Mouse (Mus musculus): ENCODE results near the gene Card14. TPM values are rescaled to one million over a fixed set of nuclear protein-coding genes. Genes with fewer than 3 reads are reported as not detected.

The Card14 gene
- polyA plus RNA-seq (2014; fragmentation: Nextera tagmentation; extraction: Ambion mirVana): 0.11 and 0.16 TPM in 2 replicates

DNA sequence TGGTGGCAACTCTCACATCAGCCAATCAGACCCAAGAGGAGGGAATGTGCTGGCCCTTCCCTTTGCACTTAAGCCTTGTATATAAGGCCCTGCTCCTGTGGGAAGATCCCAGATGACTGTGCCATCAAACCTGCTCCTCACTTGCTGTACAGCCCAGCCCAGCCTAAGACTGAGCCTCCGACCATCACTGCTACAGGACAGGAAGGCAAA is at the start of gene Card14:
Gene Card14 (plus strand): TSS at position 111 of the 210 bp plus-strand sequence.
- Histone ChIP-seq H3K27ac (replicated peaks; ENCODE audit: low read depth, low read length) (no peak within 1 kb of the TSS), H3K4me3 (replicated peaks; ENCODE audit: low read depth, low read length) (no peak within 1 kb of the TSS), H3K36me3 (ENCODE audit: control insufficient read depth, insufficient read depth, low read length) (no peaks in the 10 kb centered on the region), H3K9ac (replicated peaks; ENCODE audit: low read length) (no peak within 1 kb of the TSS), H3K4me2 (ENCODE audit: low read length) (no peak within 1 kb of the TSS), H3K4me1 (ENCODE audit: control insufficient read depth, insufficient read depth, low read length) (no peaks in the 10 kb centered on the region), H3K9me3 (ENCODE audit: control insufficient read depth, low read length) (no peaks in the 10 kb centered on the region), H3K27me3 (ENCODE audit: control insufficient read depth, insufficient read depth, low read length) (no peaks in the 10 kb centered on the region)
- DNase-seq (no peak), ATAC-seq (ENCODE audit: low FRiP score, low TSS enrichment) (no peak)
- WGBS: 61% methylated on average over 1 of the region's 1 CpGs

DNA sequence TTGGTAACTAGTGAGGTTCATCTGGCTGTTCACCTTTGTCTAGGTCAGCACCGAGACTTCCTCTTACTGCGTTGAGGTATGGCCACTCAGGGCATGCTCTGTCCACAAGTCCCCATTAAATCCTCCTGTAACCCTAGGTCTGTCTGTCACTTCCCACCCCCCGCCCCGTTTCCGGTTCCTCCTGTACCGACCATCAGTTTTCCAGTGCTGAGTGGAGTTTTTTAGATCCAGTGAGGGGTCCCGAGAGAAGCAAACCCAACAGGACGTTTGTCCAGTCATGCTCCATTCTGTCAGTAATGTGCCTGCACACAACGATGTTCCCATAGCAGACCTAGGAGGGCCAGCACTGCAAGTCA is 49.4 kb upstream of the Card14 start:
- no peak for ATAC-seq (ENCODE audit: low FRiP score, low TSS enrichment)
- H3K36me3 ChIP-seq (ENCODE audit: control insufficient read depth, insufficient read depth, low read length): peaks cover 4% of the 10 kb centered on the region; the same call in 1 of the 2 replicates

DNA sequence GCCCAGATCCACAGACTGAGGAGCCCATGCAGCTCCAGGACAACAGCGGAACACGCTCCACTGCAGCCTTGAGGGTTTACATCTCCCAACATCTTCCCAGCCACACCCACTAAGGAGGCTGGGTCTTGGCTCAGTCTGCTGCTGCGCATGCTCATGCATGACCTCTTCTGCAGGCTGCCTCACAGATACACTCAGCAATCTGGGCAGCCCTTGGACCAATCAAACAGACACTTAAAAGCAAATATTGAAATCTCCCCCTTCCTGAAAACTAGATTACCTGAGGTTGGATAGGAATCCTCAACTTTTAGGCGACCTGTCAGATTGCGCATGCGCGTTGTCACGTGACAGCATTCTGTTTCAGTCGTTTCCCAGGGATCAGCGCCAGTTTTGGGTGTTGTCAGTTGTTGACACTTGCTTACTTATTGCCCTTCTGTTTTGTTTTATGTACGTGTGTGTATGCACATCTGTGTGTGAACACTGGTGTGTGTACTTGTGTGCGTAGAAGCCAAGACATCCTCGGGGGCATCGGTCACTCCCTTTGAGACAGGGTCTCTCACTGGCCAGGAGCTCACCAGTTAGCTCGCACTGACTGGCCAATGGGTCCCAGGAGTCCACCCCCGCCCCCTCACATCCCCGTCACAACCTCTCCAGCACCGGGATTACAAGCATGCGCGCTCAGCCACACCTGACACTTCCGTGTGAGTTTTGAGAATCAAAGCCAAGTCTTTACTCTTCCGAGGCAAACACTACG is 48.8 kb upstream of the Card14 start:
- Histone ChIP-seq H3K4me1 (ENCODE audit: control insufficient read depth, insufficient read depth, low read length) (no peaks in the 10 kb centered on the region), H3K4me3 (replicated peaks; ENCODE audit: low read depth, low read length) (peak overlapping the region; percentile 18; the same call in 1 of the 2 replicates), H3K9me3 (ENCODE audit: control insufficient read depth, low read length) (no peaks in the 10 kb centered on the region), H3K27me3 (ENCODE audit: control insufficient read depth, insufficient read depth, low read length) (no peaks in the 10 kb centered on the region), H3K4me2 (ENCODE audit: low read length) (peak overlapping the region; percentile 48), H3K9ac (replicated peaks; ENCODE audit: low read length) (peak overlapping the region; percentile 9; the same call in 1 of the 2 replicates), H3K27ac (replicated peaks; ENCODE audit: low read depth, low read length) (0 out of 2 replicates have a peak overlapping the region, but pooled peaks have one; percentile 3), H3K36me3 (ENCODE audit: control insufficient read depth, insufficient read depth, low read length) (peaks cover 4% of the 10 kb centered on the region; the same call in 1 of the 2 replicates)
- peak; percentile 74 for DNase-seq
- no peak for ATAC-seq (ENCODE audit: low FRiP score, low TSS enrichment)
- 67% methylated on average over 23 of the region's 23 CpGs for WGBS

More for the DNA sequence above, 49.4 kb upstream of the Card14 start:
- H3K27me3 ChIP-seq (ENCODE audit: control insufficient read depth, insufficient read depth, low read length): no peaks in the 10 kb centered on the region
- DNase-seq: no peak
- 72% methylated on average over 9 of the region's 9 CpGs for WGBS
- no peak overlapping the region for H3K27ac ChIP-seq (replicated peaks; ENCODE audit: low read depth, low read length)
- peak overlapping the region; percentile 48 for H3K4me2 ChIP-seq (ENCODE audit: low read length)
- H3K9ac ChIP-seq (replicated peaks; ENCODE audit: low read length): no peak overlapping the region; the same call in 1 of the 2 replicates
- peak overlapping the region; percentile 18; the same call in 1 of the 2 replicates for H3K4me3 ChIP-seq (replicated peaks; ENCODE audit: low read depth, low read length)
- H3K9me3 ChIP-seq (ENCODE audit: control insufficient read depth, low read length): no peaks in the 10 kb centered on the region
- no peaks in the 10 kb centered on the region for H3K4me1 ChIP-seq (ENCODE audit: control insufficient read depth, insufficient read depth, low read length)

DNA sequence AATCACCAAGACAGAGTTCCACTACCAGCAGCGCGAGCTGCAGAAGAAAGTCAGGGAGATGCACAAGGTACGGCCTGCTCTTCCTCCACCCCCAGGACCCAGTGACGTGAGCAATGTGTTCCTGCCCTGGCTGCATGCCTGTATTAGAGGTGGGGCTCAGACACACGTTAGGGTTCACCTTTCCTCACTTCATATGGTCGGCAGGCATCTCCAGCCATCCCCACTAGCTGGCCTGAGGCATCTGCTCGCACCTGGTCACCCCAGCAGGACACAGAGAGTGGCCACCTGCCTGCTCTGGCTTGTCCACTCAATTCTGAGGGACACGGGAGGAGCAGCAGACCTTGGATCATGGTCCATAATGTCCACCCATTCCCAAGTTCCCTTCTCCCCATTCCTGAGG is 47.6 kb upstream of the Card14 start:
- Histone ChIP-seq H3K27me3 (ENCODE audit: control insufficient read depth, insufficient read depth, low read length) (no peaks in the 10 kb centered on the region), H3K9me3 (ENCODE audit: control insufficient read depth, low read length) (no peaks in the 10 kb centered on the region), H3K27ac (replicated peaks; ENCODE audit: low read depth, low read length) (no peak overlapping the region), H3K9ac (replicated peaks; ENCODE audit: low read length) (no peak overlapping the region), H3K4me3 (replicated peaks; ENCODE audit: low read depth, low read length) (no peak overlapping the region), H3K4me1 (ENCODE audit: control insufficient read depth, insufficient read depth, low read length) (no peaks in the 10 kb centered on the region), H3K36me3 (ENCODE audit: control insufficient read depth, insufficient read depth, low read length) (peaks cover 9% of the 10 kb centered on the region; the same call in 1 of the 2 replicates), H3K4me2 (ENCODE audit: low read length) (no peak overlapping the region)
- DNase-seq (no peak), ATAC-seq (ENCODE audit: low FRiP score, low TSS enrichment) (no peak)
- WGBS: 90% methylated on average over 8 of the region's 8 CpGs

DNA sequence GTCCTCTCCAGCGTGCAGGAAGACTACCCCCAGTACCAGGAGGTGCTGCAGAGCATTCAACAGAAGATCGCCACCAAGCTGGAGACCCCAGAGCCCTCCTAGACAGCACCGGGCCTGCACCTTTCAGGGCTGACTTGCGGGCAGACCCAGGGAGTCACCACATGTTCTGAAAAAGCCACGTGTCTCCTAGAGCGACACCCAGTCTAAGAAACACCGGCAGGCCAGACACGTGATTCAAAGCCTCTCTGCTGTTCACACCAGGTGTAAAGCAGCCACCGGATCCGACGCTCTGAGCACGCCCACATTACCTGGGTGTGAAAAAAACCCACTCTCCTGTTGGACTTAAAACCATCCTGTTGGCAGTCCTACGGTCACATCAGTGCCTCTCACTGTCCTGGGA is 43.2 kb upstream of the Card14 start:
- Histone ChIP-seq H3K27me3 (ENCODE audit: control insufficient read depth, insufficient read depth, low read length) (no peaks in the 10 kb centered on the region), H3K36me3 (ENCODE audit: control insufficient read depth, insufficient read depth, low read length) (peaks cover 9% of the 10 kb centered on the region; the same call in 1 of the 2 replicates), H3K27ac (replicated peaks; ENCODE audit: low read depth, low read length) (no peak overlapping the region), H3K9ac (replicated peaks; ENCODE audit: low read length) (no peak overlapping the region), H3K4me3 (replicated peaks; ENCODE audit: low read depth, low read length) (no peak overlapping the region), H3K4me1 (ENCODE audit: control insufficient read depth, insufficient read depth, low read length) (peaks cover 13% of the 10 kb centered on the region), H3K4me2 (ENCODE audit: low read length) (no peak overlapping the region), H3K9me3 (ENCODE audit: control insufficient read depth, low read length) (no peaks in the 10 kb centered on the region)
- DNase-seq: no peak
- no peak for ATAC-seq (ENCODE audit: low FRiP score, low TSS enrichment)
- WGBS: 93% methylated on average over 13 of the region's 13 CpGs

DNA sequence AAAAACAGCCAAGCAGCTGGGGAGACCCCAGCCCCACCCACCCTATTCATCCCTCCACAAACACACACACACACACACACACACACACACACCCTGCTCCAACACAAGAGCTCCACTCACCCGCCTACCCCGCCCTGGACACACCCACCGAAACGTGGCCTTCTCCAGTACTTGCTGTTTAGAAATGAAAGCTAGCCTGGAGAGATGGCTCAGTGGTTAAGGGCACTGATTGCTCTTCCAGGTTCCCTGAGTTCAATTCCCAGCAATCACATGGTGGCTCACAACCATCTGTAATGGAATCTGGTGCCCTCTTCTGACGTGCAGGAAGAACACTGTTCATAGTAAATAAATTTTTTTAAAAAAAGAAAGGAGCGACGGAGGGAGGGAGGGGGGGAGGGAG is 41.8 kb upstream of the Card14 start:
- WGBS: 76% methylated on average over 7 of the region's 7 CpGs
- no peak overlapping the region for H3K4me2 ChIP-seq (ENCODE audit: low read length)
- peaks cover 13% of the 10 kb centered on the region for H3K4me1 ChIP-seq (ENCODE audit: control insufficient read depth, insufficient read depth, low read length)
- DNase-seq (no peak), ATAC-seq (ENCODE audit: low FRiP score, low TSS enrichment) (no peak)
- H3K27me3 ChIP-seq (ENCODE audit: control insufficient read depth, insufficient read depth, low read length): no peaks in the 10 kb centered on the region
- H3K4me3 ChIP-seq (replicated peaks; ENCODE audit: low read depth, low read length): no peak overlapping the region
- no peak overlapping the region for H3K27ac ChIP-seq (replicated peaks; ENCODE audit: low read depth, low read length)
- H3K9me3 ChIP-seq (ENCODE audit: control insufficient read depth, low read length): no peaks in the 10 kb centered on the region
- peaks cover 8% of the 10 kb centered on the region; the same call in 1 of the 2 replicates for H3K36me3 ChIP-seq (ENCODE audit: control insufficient read depth, insufficient read depth, low read length)
- H3K9ac ChIP-seq (replicated peaks; ENCODE audit: low read length): no peak overlapping the region

DNA sequence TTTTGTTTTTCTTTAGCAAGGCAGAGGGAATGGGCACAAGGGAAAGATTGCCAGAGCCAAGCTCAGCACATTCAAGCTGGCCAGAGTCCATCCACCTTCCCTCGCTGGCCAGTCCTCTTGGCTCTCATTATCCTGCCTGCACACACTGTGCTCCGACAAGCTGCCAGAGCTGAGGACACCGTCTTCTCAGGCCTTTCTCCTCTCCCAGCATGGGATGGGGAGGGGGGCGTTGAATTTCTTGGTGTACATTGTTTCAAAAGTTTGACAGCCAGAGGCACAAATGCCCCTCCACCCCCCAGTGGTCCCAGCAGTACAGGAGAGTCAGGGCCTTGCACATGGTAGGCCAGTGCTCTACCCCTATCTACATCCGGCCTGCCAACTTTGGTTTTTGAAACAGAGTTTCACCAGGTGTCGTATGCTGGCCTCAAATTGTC is 40.3 kb upstream of the Card14 start:
- DNase-seq (no peak), ATAC-seq (ENCODE audit: low FRiP score, low TSS enrichment) (peak; percentile 25; the same call in 1 of the 2 replicates)
- no peaks in the 10 kb centered on the region for H3K9me3 ChIP-seq (ENCODE audit: control insufficient read depth, low read length)
- H3K4me1 ChIP-seq (ENCODE audit: control insufficient read depth, insufficient read depth, low read length): peaks cover 13% of the 10 kb centered on the region
- H3K9ac ChIP-seq (replicated peaks; ENCODE audit: low read length): no peak overlapping the region
- H3K27me3 ChIP-seq (ENCODE audit: control insufficient read depth, insufficient read depth, low read length): no peaks in the 10 kb centered on the region
- H3K36me3 ChIP-seq (ENCODE audit: control insufficient read depth, insufficient read depth, low read length): peaks cover 14% of the 10 kb centered on the region
- no peak overlapping the region for H3K4me3 ChIP-seq (replicated peaks; ENCODE audit: low read depth, low read length)
- peak overlapping the region; percentile 84 for H3K4me2 ChIP-seq (ENCODE audit: low read length)
- 44% methylated on average over 6 of the region's 6 CpGs for WGBS
- peak overlapping the region; percentile 32; the same call in 1 of the 2 replicates for H3K27ac ChIP-seq (replicated peaks; ENCODE audit: low read depth, low read length)

DNA sequence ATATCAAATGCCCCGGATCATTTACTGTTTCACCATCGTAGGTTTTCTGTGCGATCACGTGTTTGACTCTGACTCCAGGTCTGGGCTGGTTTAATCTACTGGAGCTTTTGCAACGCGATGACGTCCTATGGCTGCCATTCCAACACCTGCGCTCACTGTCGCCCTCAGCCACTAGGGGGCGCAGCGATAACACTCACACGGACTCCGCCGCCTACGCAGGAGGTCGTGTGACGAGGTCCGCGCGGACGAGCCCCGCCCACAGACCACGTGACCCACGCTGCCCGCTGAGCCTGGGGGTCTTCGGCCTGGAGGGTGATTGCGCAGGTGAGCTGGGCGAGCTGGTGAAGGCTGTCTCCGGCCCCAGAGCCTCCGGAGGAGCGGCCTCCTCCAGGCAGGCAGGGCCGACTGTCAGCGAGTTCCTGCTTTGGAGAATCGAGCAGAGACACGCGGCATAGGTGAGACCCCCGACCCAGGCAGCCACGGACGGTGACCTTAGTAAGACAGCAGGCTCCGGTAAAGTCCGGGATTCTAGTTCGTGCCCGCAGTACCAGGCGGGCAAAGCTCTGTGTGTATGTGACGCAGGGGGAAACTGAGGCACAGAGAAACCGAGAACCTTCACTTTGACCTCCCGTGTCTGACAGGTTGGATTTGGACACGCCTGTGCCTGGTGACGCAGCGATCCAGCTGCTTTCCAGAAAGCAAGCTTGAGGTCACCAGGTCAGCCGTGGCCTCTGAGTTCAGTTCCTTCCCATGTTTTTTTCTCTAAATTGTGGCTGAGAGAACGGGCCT is 39.6 kb upstream of the Card14 start, which contains the start of gene Gaa:
Gene Gaa (plus strand): TSS at position 120 of the 789 bp plus-strand sequence.
- peak within 1 kb of the TSS; percentile 32 for H3K27ac ChIP-seq (replicated peaks; ENCODE audit: low read depth, low read length)
- H3K4me2 ChIP-seq (ENCODE audit: low read length): peak within 1 kb of the TSS; percentile 84
- H3K4me1 ChIP-seq (ENCODE audit: control insufficient read depth, insufficient read depth, low read length): peaks cover 13% of the 10 kb centered on the region

More for the DNA sequence above, 39.6 kb upstream of the Card14 start, which contains the start of gene Gaa:
- no peaks in the 10 kb centered on the region for H3K9me3 ChIP-seq (ENCODE audit: control insufficient read depth, low read length)
- ATAC-seq (ENCODE audit: low FRiP score, low TSS enrichment) (peak; percentile 88), DNase-seq (peak; percentile 98)
- peak within 1 kb of the TSS; percentile 76 for H3K9ac ChIP-seq (replicated peaks; ENCODE audit: low read length)
- WGBS: 4% methylated on average over 52 of the region's 52 CpGs
- H3K27me3 ChIP-seq (ENCODE audit: control insufficient read depth, insufficient read depth, low read length): no peaks in the 10 kb centered on the region
- H3K4me3 ChIP-seq (replicated peaks; ENCODE audit: low read depth, low read length): peak within 1 kb of the TSS; percentile 64
- H3K36me3 ChIP-seq (ENCODE audit: control insufficient read depth, insufficient read depth, low read length): peaks cover 17% of the 10 kb centered on the region

Data from midbrain, embryonic 14.5 days (tissue).